Mouse (Mus musculus) testis, adult 2 months (tissue): ENCODE results near the gene Slc39a11. TPM values are rescaled to one million over a fixed set of nuclear protein-coding genes. Genes with fewer than 3 reads are reported as not detected.

Experiments used
- H3K27ac ChIP-seq: fragments of 200-500 bp; 2 replicates; pipeline ENCODE4 v1.5.1; 2012; ENCODE audit warnings: low read depth, low read length; ENCODE audit not compliant: control insufficient read depth, insufficient read depth
- H3K27me3 ChIP-seq: fragments of 200-500 bp; 2 replicates; pipeline ENCODE4 v1.6.1; 2012; ENCODE audit warnings: mild to moderate bottlenecking, low read length, moderate library complexity; ENCODE audit not compliant: control insufficient read depth, insufficient read depth
- H3K36me3 ChIP-seq: fragments of 200-500 bp; 2 replicates; pipeline ENCODE4 v1.6.1; 2012; ENCODE audit warnings: mild to moderate bottlenecking, low read length; ENCODE audit not compliant: control insufficient read depth, insufficient read depth
- H3K4me1 ChIP-seq: fragments of 200-500 bp; 2 replicates; pipeline ENCODE4 v1.6.1; 2012; ENCODE audit warnings: low read length; ENCODE audit not compliant: control insufficient read depth, insufficient read depth
- H3K4me3 ChIP-seq: fragments of 200-500 bp; 2 replicates; pipeline ENCODE4 v1.5.1; 2012; ENCODE audit warnings: low read depth, mild to moderate bottlenecking, low read length, moderate library complexity, mixed read lengths; ENCODE audit not compliant: control insufficient read depth
- CTCF ChIP-seq: fragments of 200-500 bp; IDR thresholded peaks from 2 replicates; pipeline ENCODE4 v1.5.1; 2012; ENCODE audit warnings: low read depth, mild to moderate bottlenecking, inconsistent platforms, low read length, moderate library complexity; ENCODE audit not compliant: control insufficient read depth, insufficient read depth, insufficient replicate concordance
- POLR2A ChIP-seq: fragments of 200-500 bp; IDR thresholded peaks from 2 replicates; pipeline ENCODE4 v1.6.1; 2012; ENCODE audit warnings: low read depth, mild to moderate bottlenecking, inconsistent platforms, low read length, moderate library complexity; ENCODE audit not compliant: control insufficient read depth
- polyA plus RNA-seq: library from polyadenylated mRNA; depleted of rRNA; stranded (reverse); fragments of >200 nt; gene quantifications from 2 replicates; pipeline ENCODE4 v1.2.3, GENCODE M21; 2012

The Slc39a11 gene
- polyA plus RNA-seq, 1 experiment, result 8.9 TPM

DNA sequence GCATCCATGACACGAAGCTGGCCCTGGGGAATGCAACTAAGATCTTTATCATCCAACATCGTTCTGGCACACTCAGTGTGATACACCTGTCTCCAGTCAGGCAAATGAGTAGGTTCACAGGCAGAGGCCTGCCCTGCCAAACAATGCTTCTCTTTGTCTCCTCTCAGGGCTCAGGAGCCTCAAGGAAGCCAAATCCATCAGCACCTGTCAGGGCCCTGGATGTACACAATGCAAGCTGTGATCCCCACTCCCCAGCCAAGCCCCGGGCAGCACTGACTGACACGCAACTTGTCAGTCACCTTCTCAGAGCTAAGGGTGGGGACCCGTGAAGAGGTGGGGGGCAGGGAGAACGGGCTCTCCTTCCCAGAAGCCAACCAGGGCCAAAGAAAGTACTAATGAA lies 417.8 kb downstream of the Slc39a11 start:
- TF ChIP-seq CTCF (no peak), POLR2A (no peak)
- Histone ChIP-seq H3K27me3 (no peaks in the 10 kb centered on the region), H3K4me3 (no peak overlapping the region), H3K36me3 (no peaks in the 10 kb centered on the region), H3K4me1 (no peaks in the 10 kb centered on the region), H3K27ac (no peak overlapping the region)

DNA sequence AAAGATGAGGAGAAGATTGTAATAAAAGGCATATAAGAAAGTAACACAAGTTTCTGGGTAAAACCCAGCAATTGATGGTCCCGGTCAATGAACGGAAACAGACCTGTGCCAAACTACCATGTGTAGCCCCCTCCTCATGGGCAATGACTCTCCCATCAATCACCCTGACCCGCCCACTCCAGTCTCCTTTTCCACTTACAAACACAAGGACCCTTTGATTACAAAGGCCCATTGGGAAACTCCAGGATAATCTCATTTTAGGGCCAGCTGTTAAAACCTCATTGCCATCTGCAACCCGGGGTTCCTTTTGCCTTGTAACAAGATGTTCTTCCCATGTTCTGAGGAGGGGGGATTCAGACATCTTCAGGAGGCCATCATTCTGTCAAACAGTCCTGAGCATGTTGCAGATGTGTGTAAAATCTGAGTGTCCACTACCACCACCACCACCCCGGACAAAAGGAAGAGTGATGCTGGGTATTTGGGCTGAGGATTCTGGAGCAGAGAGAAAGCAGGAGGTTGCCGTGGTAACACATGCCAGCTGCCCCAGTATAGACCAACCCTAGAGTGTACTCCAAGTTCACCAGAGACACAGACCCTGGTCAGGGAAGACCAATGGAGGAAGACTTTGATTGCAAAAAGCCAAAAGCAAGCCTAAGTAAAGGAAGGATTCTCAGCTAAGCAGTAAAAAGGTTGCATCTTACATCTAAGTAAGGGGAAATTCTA lies 419.3 kb downstream of the Slc39a11 start:
- TF ChIP-seq POLR2A (no peak), CTCF (no peak)
- H3K27me3 ChIP-seq, result no peaks in the 10 kb centered on the region
- H3K36me3 ChIP-seq, result no peaks in the 10 kb centered on the region
- no peaks in the 10 kb centered on the region for H3K4me1 ChIP-seq
- H3K4me3 ChIP-seq, result no peak overlapping the region
- H3K27ac ChIP-seq, result no peak overlapping the region

DNA sequence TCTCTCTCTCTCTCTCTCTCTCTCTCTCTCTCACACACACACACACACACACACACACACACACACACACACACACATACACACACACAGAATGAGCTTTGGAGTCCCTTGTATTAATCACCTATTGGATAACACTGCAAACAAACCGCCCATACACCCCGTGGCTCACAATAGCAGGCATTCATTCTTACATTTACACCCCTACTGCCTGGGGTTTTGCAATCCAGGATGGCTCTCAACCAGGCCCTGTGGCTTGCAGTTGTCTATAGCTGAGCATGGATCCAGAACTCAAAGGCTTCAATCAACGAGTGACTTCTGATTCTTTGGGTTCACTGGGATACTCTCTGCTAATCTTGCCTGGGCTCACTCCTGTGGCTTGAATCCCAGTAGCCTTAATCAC lies 424.1 kb downstream of the Slc39a11 start:
- H3K27ac ChIP-seq, result no peak overlapping the region
- no peak for TF ChIP-seq CTCF
- TF ChIP-seq POLR2A, result no peak
- no peaks in the 10 kb centered on the region for H3K36me3 ChIP-seq
- H3K4me1 ChIP-seq, result no peaks in the 10 kb centered on the region
- no peak overlapping the region for H3K4me3 ChIP-seq
- H3K27me3 ChIP-seq, result no peaks in the 10 kb centered on the region

DNA sequence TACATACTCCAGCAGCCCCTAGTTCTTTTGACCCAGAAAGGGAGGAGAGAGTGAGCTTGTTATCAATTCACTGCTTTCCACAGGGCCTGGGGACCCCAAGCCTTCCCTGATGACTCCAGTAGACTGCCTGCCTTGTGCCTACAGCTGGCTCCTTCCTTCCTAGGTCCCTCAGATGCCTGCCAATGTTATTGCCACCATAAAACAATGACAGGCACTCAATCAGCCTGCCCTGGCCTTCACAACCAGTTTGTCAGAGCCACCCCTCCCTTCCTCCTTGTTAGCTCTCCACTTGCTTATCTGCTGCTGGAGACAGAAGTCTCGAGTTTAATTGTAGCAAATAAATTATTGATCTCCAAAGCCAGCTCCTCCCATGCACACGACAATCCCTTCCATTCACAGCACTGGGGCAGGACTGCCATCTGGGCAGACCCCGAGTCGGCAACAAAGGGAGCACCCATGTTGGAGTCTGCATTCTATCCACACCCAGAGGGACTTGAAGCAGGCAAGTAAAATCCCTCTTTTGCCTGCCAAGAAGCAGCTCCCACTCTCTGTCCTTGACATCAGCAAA lies 426.0 kb downstream of the Slc39a11 start:
- TF ChIP-seq CTCF, result no peak
- TF ChIP-seq POLR2A, result no peak
- Histone ChIP-seq H3K27me3 (no peaks in the 10 kb centered on the region), H3K4me1 (no peaks in the 10 kb centered on the region)

DNA sequence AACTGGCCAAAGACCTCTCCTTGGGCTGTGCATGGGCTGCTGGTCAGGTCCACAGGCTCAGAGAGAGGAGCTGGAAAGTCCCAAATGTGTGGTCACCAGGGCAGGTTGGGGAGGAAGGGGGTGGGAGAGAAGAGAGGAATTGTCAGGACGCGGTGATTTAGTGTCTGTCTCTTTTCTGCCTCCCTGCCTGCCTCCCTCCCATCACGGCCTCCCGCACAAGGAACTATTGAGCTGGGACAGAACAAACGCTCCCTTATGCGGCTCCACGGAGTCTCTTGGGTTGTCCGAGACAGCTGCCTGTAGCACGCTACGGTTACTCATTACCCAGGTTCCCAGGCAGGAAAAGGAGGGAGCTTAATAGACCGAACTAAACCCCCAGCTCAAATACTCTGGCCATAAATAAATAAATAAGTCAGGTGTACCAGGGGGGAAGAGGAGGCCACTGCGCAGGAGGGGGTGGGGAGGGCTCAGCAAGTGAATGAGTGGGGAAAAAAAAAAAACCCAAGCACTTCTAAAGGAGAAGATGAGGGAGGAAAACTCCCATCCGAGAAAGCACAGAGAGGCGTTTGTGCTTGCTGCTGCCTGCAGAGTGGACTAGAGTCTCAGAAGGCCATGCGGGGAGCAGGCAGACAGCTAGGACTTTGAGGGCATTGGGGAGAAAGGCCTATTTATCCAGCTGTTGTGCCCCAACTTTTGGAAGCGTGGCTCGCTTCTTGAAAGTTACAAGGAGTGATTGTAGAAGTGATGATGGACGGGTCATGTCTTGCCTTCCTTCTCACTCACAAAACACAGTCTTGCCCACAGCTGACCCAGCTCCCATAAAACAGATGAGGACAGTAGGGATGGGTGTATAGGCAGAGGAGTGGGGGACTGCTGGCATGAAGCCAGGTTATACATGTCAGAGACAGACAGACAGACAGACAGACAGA lies 428.3 kb downstream of the Slc39a11 start:
- Histone ChIP-seq H3K27me3 (no peaks in the 10 kb centered on the region), H3K4me3 (no peak overlapping the region)
- TF ChIP-seq POLR2A, result no peak
- no peak for TF ChIP-seq CTCF

More for the DNA sequence above, 426.0 kb downstream of the Slc39a11 start:
- H3K27ac ChIP-seq, result peak overlapping the region; percentile 50
- H3K36me3 ChIP-seq, result no peaks in the 10 kb centered on the region
- no peak overlapping the region for H3K4me3 ChIP-seq

DNA sequence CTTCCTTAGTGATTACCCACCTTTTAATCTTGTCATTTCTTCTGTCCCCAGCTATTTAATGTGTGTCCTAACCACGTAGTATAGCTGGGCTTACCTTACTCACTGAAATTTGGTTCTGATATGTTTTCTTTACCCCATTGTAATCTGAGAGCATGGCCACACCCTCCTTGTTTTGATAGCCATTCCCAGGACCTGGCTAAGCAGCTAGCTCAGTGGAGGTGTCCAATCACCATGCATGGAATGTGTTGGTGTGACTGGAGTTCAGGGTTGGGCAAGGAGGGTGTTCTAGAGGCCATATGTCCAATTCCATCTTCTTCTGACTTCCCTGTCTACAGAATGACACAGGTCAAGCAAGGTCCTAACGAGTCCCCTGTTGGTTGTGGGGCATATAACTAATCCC lies 429.2 kb downstream of the Slc39a11 start:
- Histone ChIP-seq H3K4me3 (no peak overlapping the region), H3K27ac (no peak overlapping the region), H3K36me3 (no peaks in the 10 kb centered on the region), H3K27me3 (no peaks in the 10 kb centered on the region), H3K4me1 (no peaks in the 10 kb centered on the region)
- TF ChIP-seq CTCF (no peak), POLR2A (no peak)

More for the DNA sequence above, 428.3 kb downstream of the Slc39a11 start:
- Histone ChIP-seq H3K36me3 (no peaks in the 10 kb centered on the region), H3K4me1 (no peaks in the 10 kb centered on the region), H3K27ac (no peak overlapping the region)

DNA sequence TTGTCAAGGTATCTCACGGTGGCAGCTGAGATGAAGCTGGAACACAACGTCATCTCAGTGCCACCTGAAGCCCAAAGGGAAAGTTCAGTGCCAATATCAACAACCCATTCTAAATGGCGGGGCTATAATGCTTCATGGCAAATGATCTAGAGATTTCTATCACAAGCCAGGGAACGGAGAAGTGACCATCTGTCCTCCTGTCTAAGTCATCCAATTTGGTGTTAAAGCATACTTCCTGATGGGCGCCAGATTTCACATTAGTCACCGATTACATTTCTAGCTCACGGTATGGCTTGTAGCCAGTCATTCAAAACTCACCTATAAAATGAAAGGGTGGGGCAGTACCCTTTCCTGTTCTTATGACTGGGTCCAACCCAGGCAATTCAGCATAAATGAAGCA lies 435.1 kb downstream of the Slc39a11 start:
- Histone ChIP-seq H3K4me1 (no peaks in the 10 kb centered on the region), H3K4me3 (no peak overlapping the region), H3K36me3 (no peaks in the 10 kb centered on the region), H3K27ac (no peak overlapping the region), H3K27me3 (no peaks in the 10 kb centered on the region)
- TF ChIP-seq POLR2A (no peak), CTCF (no peak)
